Mouse (Mus musculus) CD8-positive naive resting alpha-beta T cell, adult 57 days (primary cell): Measurements from ENCODE around the gene Polg. TPM values are rescaled to one million over a fixed set of nuclear protein-coding genes. Genes with fewer than 3 reads are reported as not detected.

Experiments used
- total RNA-seq: library from RNA; stranded (reverse); gene quantifications from one replicate; pipeline ENCODE4 v1.2.4, GENCODE M21; 2023

Gene Polg
- total RNA-seq: 120 TPM

DNA sequence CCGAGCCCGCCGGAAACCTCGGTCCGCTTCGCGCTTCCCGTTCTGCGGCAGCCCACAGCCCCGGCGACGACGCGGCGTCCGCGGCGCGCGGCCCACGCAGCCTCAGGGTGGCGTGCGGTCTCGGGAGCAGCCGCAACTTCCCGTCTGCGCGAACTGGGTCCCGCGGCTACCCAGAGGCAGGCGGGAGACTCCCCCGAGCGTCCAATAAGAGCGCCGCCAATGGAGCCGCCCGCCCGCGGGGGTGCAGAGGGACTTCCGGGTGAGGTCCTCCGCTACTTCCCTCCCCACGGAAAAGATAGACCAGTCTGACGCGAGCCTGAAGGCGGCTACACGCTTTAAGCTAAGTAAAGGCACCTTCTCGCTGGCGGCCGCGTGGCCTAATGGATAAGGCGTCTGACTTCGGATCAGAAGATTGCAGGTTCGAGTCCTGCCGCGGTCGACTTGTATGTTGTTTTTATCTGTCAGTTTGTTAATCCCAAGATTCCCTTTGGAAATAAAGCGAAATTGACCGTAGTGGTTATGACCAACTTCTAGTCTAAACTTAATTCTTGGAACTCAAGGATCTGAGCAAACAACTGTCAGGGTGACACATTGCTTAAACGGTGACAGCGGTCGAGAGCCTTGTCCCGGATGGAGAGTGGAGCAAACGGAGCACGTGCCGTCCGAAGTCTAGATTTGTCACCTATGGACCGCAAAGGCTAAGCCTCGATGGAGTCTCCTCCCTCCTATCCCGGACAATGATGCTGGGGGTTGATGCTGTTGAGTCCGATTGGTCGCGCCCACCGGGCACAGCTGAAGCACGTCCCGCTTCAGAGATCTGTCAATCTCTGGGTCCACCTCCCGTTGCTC lies at the start of gene Polg:
Polg (minus strand) TSS at position 310 of the 849 bp plus-strand sequence.

Other genes starting within 250 kb of the Polg start
- 90.3 TPM for gene Abhd2, start 193.2 kb downstream of the Polg start, total RNA-seq
- not detected for gene Rlbp1, start 79.3 kb downstream of the Polg start, total RNA-seq
- 2.0 TPM for gene Fanci, start 74.4 kb downstream of the Polg start, total RNA-seq
- not detected for gene Rhcg, start 151.3 kb upstream of the Polg start, total RNA-seq
- 0.77 TPM for gene Ticrr, start 193.8 kb upstream of the Polg start, total RNA-seq
- 6.6 TPM for gene Kif7, start 249.4 kb upstream of the Polg start, total RNA-seq